Mouse (Mus musculus): ENCODE measurements around the gene Gm10488. TPM values are rescaled to one million over a fixed set of nuclear protein-coding genes. Genes with fewer than 3 reads are reported as not detected.
"Not testable (repeated sequence)": the region's sequence is repeated elsewhere in the genome, so short reads cannot be mapped to it uniquely, and the experiment has no call there.

Gene Gm10488
- not detected in 2 replicates for total RNA-seq (2017)

DNA sequence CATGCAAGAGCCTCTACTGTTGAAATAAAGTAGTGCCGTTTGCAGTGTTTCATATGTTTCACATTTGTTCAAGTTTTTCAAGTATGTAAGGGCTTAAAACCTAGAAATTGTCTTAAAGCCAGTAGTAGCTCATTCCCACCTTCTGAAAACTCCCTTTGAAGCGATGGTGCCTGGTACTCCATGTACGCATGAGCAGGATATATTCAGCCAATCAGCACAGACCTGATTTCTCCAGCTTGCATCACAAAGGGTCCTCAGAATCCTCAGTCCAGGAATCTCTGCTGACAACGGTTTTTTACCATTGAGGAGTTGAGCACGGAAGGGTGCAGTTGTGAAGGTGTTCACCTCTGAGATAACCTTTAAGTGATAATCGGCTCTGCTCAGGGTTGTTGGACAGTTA is at the start of gene Gm10488:
TSS of gene Gm10488 (plus strand) at position 301 of the 400 bp plus-strand sequence.
- not testable (repeated sequence) for ATAC-seq (ENCODE audit: extremely low read depth, insufficient number of reproducible peaks, low FRiP score, poor library complexity, severe bottlenecking)

Data from neutrophil, adult 5-6 weeks (primary cell).